Mouse (Mus musculus) MEL (cell line): ENCODE data around the gene Arid1b. TPM values are rescaled to one million over a fixed set of nuclear protein-coding genes. Genes with fewer than 3 reads are reported as not detected.
"Not testable (repeated sequence)": the region's sequence is repeated elsewhere in the genome, so short reads cannot be mapped to it uniquely, and the experiment has no call there.

Experiments used
- DNase-seq: peaks from one replicate; pipeline ENCODE4 v3.0.0; 2011; ENCODE audit warnings: low read depth, low spot score
- H3K27ac ChIP-seq: 2 replicates; pipeline ENCODE4 v1.5.1; 2012; ENCODE audit warnings: low read depth, mild to moderate bottlenecking, control low read depth, low read length, moderate library complexity; ENCODE audit not compliant: control insufficient read depth
- H3K27me3 ChIP-seq, 2 experiments: fragments of 150-350 bp in 1 of 2; sonication (generic) in 1 of 2; 2 replicates each; pipeline ENCODE4 v1.6.1; 2012; ENCODE audit warnings: low read length in 2 of 2, mild to moderate bottlenecking in 2 of 2, improper control_type of control experiment in 1 of 2, moderate library complexity in 1 of 2; ENCODE audit not compliant: insufficient read depth in 2 of 2, control insufficient read depth in 1 of 2
- H3K36me3 ChIP-seq, 2 experiments: 2 replicates each; pipeline ENCODE4 v1.6.1; 2012 to 2014; ENCODE audit warnings: low read length in 2 of 2, improper control_type of control experiment in 1 of 2, inconsistent platforms in 1 of 2, mild to moderate bottlenecking in 1 of 2; ENCODE audit not compliant: insufficient read depth in 2 of 2, control insufficient read depth in 1 of 2
- H3K4me1 ChIP-seq, 2 experiments: fragments of 150-350 bp in 1 of 2; sonication (generic) in 1 of 2; 2 replicates each; pipeline ENCODE4 v1.6.1; 2012; ENCODE audit warnings: low read length in 2 of 2, improper control_type of control experiment in 1 of 2, mild to moderate bottlenecking in 1 of 2; ENCODE audit not compliant: insufficient read depth in 2 of 2, control insufficient read depth in 1 of 2
- H3K4me3 ChIP-seq, 2 experiments: fragments of 150-350 bp in 1 of 2; sonication (generic) in 1 of 2; 2 replicates each; pipeline ENCODE4 v1.5.1; 2012; ENCODE audit warnings: low read depth in 2 of 2, low read length in 2 of 2, mild to moderate bottlenecking in 2 of 2, moderate library complexity in 2 of 2, control low read depth in 1 of 2, improper control_type of control experiment in 1 of 2; ENCODE audit not compliant: control insufficient read depth in 1 of 2, insufficient read depth in 1 of 2
- H3K79me2 ChIP-seq: 2 replicates; pipeline ENCODE4 v1.6.1; 2012; ENCODE audit warnings: mild to moderate bottlenecking, low read length, moderate library complexity; ENCODE audit not compliant: control insufficient read depth, poor library complexity, insufficient read depth
- H3K9ac ChIP-seq: 2 replicates; pipeline ENCODE4 v1.6.1; 2012; ENCODE audit warnings: low read depth, mild to moderate bottlenecking, control low read depth, low read length, moderate library complexity; ENCODE audit not compliant: control insufficient read depth, poor library complexity, severe bottlenecking
- H3K9me3 ChIP-seq: fragments of 150-350 bp; sonication (generic); replicated peaks from 2 replicates; pipeline ENCODE4 v1.6.1; 2012; ENCODE audit warnings: mild to moderate bottlenecking, low read length, improper control_type of control experiment, moderate library complexity; ENCODE audit not compliant: insufficient read depth
- BHLHE40 ChIP-seq: IDR thresholded peaks from 2 replicates; pipeline ENCODE4 v1.6.1; 2012; ENCODE audit warnings: low read depth, mild to moderate bottlenecking, inconsistent platforms, low read length, improper control_type of control experiment, borderline replicate concordance
- CHD1 ChIP-seq: IDR thresholded peaks from 2 replicates; pipeline ENCODE4 v1.6.1; 2012; ENCODE audit warnings: low read depth, mild to moderate bottlenecking, inconsistent platforms, low read length, improper control_type of control experiment
- E2F4 ChIP-seq: IDR thresholded peaks from 2 replicates; pipeline ENCODE4 v1.6.1; 2011; ENCODE audit warnings: low read depth, low read length, improper control_type of control experiment, borderline replicate concordance
- ELF1 ChIP-seq: IDR thresholded peaks from 2 replicates; pipeline ENCODE4 v1.6.1; 2014; ENCODE audit warnings: low read depth, mild to moderate bottlenecking, inconsistent platforms, low read length, improper control_type of control experiment, moderate library complexity
- GABPA ChIP-seq: IDR thresholded peaks from 2 replicates; pipeline ENCODE4 v1.6.1; 2012; ENCODE audit warnings: low read depth, mild to moderate bottlenecking, inconsistent platforms, low read length, improper control_type of control experiment, moderate library complexity
- GATA1 ChIP-seq: IDR thresholded peaks from 2 replicates; pipeline ENCODE4 v1.6.1; 2011; ENCODE audit warnings: low read depth, low read length, improper control_type of control experiment
- KAT2A ChIP-seq: conservative IDR thresholded peaks from 2 replicates; pipeline ENCODE4 v1.6.1; 2012; ENCODE audit warnings: low read depth, low read length, improper control_type of control experiment, inconsistent platforms
- MAFK ChIP-seq: IDR thresholded peaks from 2 replicates; pipeline ENCODE4 v1.6.1; 2011; ENCODE audit warnings: low read depth, mild to moderate bottlenecking, low read length, improper control_type of control experiment, borderline replicate concordance
- MAZ ChIP-seq: IDR thresholded peaks from 2 replicates; pipeline ENCODE4 v1.6.1; 2012; ENCODE audit warnings: low read depth, mild to moderate bottlenecking, inconsistent platforms, low read length, improper control_type of control experiment
- MEF2A ChIP-seq: IDR thresholded peaks from 2 replicates; pipeline ENCODE4 v1.6.1; 2014; ENCODE audit warnings: low read depth, mild to moderate bottlenecking, inconsistent platforms, low read length, improper control_type of control experiment; ENCODE audit not compliant: poor library complexity, insufficient replicate concordance, severe bottlenecking; ENCODE audit errors: extremely low read depth
- MXI1 ChIP-seq: IDR thresholded peaks from 2 replicates; pipeline ENCODE4 v1.6.1; 2011; ENCODE audit warnings: mild to moderate bottlenecking, low read depth, low read length, improper control_type of control experiment
- MYB ChIP-seq: IDR thresholded peaks from 2 replicates; pipeline ENCODE4 v1.6.1; 2011; ENCODE audit warnings: mild to moderate bottlenecking, low read depth, low read length, improper control_type of control experiment
- MYC ChIP-seq: IDR thresholded peaks from 2 replicates; pipeline ENCODE4 v1.6.1; 2011; ENCODE audit warnings: low read depth, mild to moderate bottlenecking, low read length, improper control_type of control experiment, moderate library complexity
- NELFE ChIP-seq: IDR thresholded peaks from 2 replicates; pipeline ENCODE4 v1.6.1; 2011; ENCODE audit warnings: low read depth, low read length, improper control_type of control experiment
- NRF1 ChIP-seq: IDR thresholded peaks from 2 replicates; pipeline ENCODE4 v1.6.1; 2014; ENCODE audit warnings: low read depth, mild to moderate bottlenecking, inconsistent platforms, low read length, improper control_type of control experiment, moderate library complexity; ENCODE audit not compliant: poor library complexity, insufficient read depth, severe bottlenecking
- POLR2A ChIP-seq, 2 experiments: IDR thresholded peaks; 2 replicates each; pipeline ENCODE4 v1.6.1; 2011 to 2012; ENCODE audit warnings: low read length in 2 of 2, mild to moderate bottlenecking in 2 of 2, control low read depth in 1 of 2, improper control_type of control experiment in 1 of 2, low read depth in 1 of 2, moderate library complexity in 1 of 2; ENCODE audit not compliant: control insufficient read depth in 1 of 2, insufficient read depth in 1 of 2, poor library complexity in 1 of 2
- POLR2AphosphoS5 ChIP-seq: IDR thresholded peaks from 2 replicates; pipeline ENCODE4 v1.6.1; 2012; ENCODE audit warnings: low read depth, borderline replicate concordance, mild to moderate bottlenecking, inconsistent platforms, low read length, moderate library complexity, mixed read lengths
- RAD21 ChIP-seq: IDR thresholded peaks from 2 replicates; pipeline ENCODE4 v1.6.1; 2011; ENCODE audit warnings: mild to moderate bottlenecking, low read depth, low read length, improper control_type of control experiment
- TCF12 ChIP-seq: IDR thresholded peaks from 2 replicates; pipeline ENCODE4 v1.6.1; 2014; ENCODE audit warnings: low read depth, mild to moderate bottlenecking, inconsistent platforms, low read length, improper control_type of control experiment, moderate library complexity
- ZMIZ1 ChIP-seq: IDR thresholded peaks from 2 replicates; pipeline ENCODE4 v1.6.1; 2012; ENCODE audit warnings: low read depth, mild to moderate bottlenecking, inconsistent platforms, low read length, improper control_type of control experiment, moderate library complexity
- ZNF384 ChIP-seq: IDR thresholded peaks from 2 replicates; pipeline ENCODE4 v1.6.1; 2012; ENCODE audit warnings: low read depth, mild to moderate bottlenecking, inconsistent platforms, low read length, improper control_type of control experiment
- polyA plus RNA-seq, 2 experiments: library from polyadenylated mRNA; stranded (reverse) in 1 of 2; unstranded in 1 of 2; fragments of >175 nt in 1 of 2; fragments of >200 nt in 1 of 2; gene quantifications; 2 replicates each; pipeline versions ENCODE4 v1.2.1 to v1.2.4; 2012; ENCODE audit warnings: low replicate concordance in 2 of 2, low read depth in 1 of 2; ENCODE audit not compliant: insufficient read length in 2 of 2, insufficient read depth in 1 of 2, missing spikeins in 1 of 2
- total RNA-seq: library from RNA; depleted of rRNA; stranded (reverse); fragments of 300-350 nt; gene quantifications from 2 replicates; pipeline ENCODE4 v1.2.3, GENCODE M21; 2012

The Arid1b gene
- total and polyA plus RNA-seq, 3 experiments = 13.4 to 17.4 TPM; not detected in 1

DNA sequence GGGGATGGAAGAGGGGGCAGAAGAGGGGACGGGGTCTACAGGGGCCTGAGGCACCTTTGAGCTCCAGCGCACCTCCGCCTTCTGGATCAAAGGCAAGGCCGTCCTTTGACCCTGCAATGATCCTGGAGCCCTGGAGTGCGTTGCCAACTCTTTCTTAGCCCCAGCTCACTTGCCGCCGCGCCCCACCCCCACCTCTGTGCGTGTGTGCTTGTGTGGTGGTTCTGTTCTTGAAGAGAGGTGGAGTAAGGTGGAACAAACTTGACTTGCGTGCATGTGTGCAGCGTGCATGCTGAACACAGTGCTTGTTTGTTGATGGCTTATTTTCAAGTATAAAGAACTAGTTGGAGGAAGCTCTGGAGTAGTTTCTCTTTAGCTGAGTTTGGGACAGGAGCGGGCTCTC is 95.4 kb downstream of the Arid1b start:
- Histone ChIP-seq H3K79me2 (peaks cover 4% of the 10 kb centered on the region; the same call in 1 of the 2 replicates), H3K9me3 (no peaks in the 10 kb centered on the region), H3K27me3 (no peaks in the 10 kb centered on the region), H3K9ac (no peak overlapping the region), H3K27ac (no peak overlapping the region), H3K36me3 (peaks cover 0 to 7% of the 10 kb centered on the region in 2 experiments; a peak in 2 of 4 replicates), H3K4me3 (no peak overlapping the region), H3K4me1 (peaks cover 3 to 9% of the 10 kb centered on the region in 2 experiments; a peak in 3 of 4 replicates)
- TF ChIP-seq MYC (no peak), MAFK (no peak)
- DNase-seq = no peak

DNA sequence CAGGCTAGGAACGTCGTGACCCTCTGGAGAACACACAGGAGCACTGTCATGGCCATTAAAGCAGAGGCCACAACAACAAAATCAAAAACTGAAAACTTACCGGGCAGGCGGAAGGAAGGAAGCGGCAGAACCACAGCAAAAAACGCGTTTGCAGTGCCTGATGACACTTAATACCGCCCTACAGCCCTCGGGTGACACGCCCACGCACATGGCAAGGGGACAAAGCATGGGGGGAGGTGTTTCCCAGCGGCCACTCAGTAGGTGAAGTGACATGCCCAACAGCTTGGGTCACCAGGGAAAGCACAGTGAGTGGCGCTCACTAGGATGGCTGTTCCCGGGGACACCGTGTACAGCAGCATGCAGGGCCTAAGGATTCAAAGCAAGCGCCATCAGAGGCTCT is 97.4 kb downstream of the Arid1b start:
- Histone ChIP-seq H3K79me2 (peaks cover 10% of the 10 kb centered on the region; the same call in 1 of the 2 replicates), H3K4me3 (no peak overlapping the region), H3K9me3 (no peaks in the 10 kb centered on the region), H3K9ac (no peak overlapping the region), H3K4me1 (peaks cover 3 to 9% of the 10 kb centered on the region in 2 experiments; a peak in 3 of 4 replicates), H3K36me3 (peaks cover 0 to 7% of the 10 kb centered on the region in 2 experiments; a peak in 2 of 4 replicates), H3K27me3 (no peaks in the 10 kb centered on the region), H3K27ac (no peak overlapping the region)
- no peak for DNase-seq
- TF ChIP-seq E2F4 = no peak

DNA sequence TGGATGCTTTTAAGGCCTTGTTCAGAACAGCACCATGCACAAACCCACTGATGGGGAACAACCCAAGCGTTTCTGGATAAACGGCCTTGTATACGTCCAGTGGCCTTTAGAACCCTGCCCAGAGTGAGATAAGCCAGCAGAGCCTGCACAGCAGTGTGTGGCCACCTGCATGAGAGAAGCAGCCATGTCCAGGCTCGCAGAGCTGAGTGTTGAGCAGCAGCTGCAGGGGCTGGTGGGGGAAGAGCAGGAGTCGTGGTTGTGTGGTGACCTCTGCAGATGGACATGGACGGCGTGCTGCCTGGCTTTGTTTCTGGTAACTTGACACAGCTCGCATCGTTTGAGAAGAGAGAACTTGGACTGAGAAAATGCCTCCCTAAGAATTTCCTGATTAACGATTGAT is 97.8 kb downstream of the Arid1b start:
- peaks cover 3 to 9% of the 10 kb centered on the region in 2 experiments; a peak in 3 of 4 replicates for H3K4me1 ChIP-seq
- TF ChIP-seq TCF12 (no peak), KAT2A (no peak), MXI1 (no peak), ELF1 (no peak), RAD21 (no peak), E2F4 (no peak), MYB (no peak), POLR2A (IDR thresholded peaks at IDR 0.05; ENCODE audit: control insufficient read depth in 1 of 2, insufficient read depth in 1 of 2, low read depth in 1 of 2, low read length in 2 of 2, poor library complexity in 1 of 2) (no peak), MAZ (no peak), GABPA (no peak), POLR2AphosphoS5 (no peak), NRF1 (no peak), ZNF384 (no peak), MEF2A (no peak), ZMIZ1 (no peak), MYC (no peak), NELFE (no peak), BHLHE40 (no peak), CHD1 (no peak), GATA1 (no peak)
- H3K27ac ChIP-seq = no peak overlapping the region

DNA sequence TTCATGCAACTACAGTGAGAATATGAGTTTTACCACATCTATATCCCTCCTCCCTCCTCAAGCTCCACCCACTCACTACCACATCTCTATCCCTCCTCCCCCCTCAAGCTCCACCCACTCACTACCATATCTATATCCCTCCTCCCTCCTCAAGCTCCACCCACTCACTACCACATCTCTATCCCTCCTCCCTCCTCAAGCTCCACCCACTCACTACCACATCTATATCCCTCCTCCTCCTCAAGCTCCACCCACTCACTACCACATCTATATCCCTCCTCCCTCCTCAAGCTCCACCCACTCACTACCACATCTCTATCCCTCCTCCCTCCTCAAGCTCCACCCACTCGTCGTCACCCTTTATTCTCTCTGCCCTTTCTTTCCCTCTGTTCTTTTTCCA is 99.2 kb downstream of the Arid1b start:
- H3K27me3 ChIP-seq, H3K79me2 ChIP-seq, H3K9ac ChIP-seq, H3K4me3 ChIP-seq, H3K9me3 ChIP-seq, H3K27ac ChIP-seq: not testable (repeated sequence)
- Histone ChIP-seq H3K4me1 (peaks cover 4 to 19% of the 10 kb centered on the region in 2 experiments), H3K36me3 (peaks cover 0 to 15% of the 10 kb centered on the region in 2 experiments; a peak in 2 of 4 replicates)
- peak; percentile 66 for DNase-seq

More for the DNA sequence above, 97.8 kb downstream of the Arid1b start:
- peaks cover 0 to 7% of the 10 kb centered on the region in 2 experiments; a peak in 2 of 4 replicates for H3K36me3 ChIP-seq
- H3K4me3 ChIP-seq = no peak overlapping the region
- H3K9me3 ChIP-seq = no peaks in the 10 kb centered on the region
- no peaks in the 10 kb centered on the region for H3K27me3 ChIP-seq
- peaks cover 10% of the 10 kb centered on the region; the same call in 1 of the 2 replicates for H3K79me2 ChIP-seq
- no peak for DNase-seq
- H3K9ac ChIP-seq = no peak overlapping the region
